Mouse (Mus musculus): ENCODE measurements around the gene Utp4.

DNA sequence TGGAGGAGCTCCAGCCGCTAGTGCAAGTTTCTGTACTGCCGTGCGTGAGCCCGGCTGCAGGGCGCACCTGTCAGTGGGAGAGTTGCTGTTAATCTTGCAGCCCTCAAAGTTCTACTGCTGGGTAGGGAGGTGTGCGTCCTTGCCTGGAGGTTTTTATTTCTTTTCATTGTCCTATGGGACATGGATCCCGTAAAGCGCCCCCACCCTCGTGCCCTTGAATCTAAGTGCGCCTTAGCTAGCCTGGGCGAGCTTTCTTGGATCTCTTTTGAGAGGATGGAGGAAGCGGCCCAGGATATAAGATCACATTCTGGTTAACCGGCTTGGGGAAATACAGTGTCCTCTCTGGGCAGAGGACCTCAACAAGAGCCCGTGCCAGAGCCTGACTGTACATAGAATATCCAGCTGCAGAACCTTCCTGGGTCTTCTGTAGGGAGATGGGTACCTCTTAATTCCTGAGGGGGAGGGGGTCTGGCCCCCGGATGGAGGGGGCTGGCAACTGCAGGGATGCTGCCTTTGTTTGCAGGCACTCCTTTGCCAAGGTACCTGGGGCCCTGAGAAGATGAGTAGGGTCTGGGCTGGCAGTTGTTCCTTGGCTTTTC, 22.0 kb upstream of the Utp4 start:
- TF ChIP-seq POLR2AphosphoS5 (IDR thresholded peaks at IDR 0.05; ENCODE audit: insufficient replicate concordance, low read depth, low read length) (no peak), CTCF (IDR thresholded peaks at IDR 0.05; ENCODE audit: low read depth, low read length) (no peak), GATA1 (IDR thresholded peaks at IDR 0.05; ENCODE audit: borderline replicate concordance, low read length) (no peak), GATA2 (IDR thresholded peaks at IDR 0.05; ENCODE audit: borderline replicate concordance, low read depth, low read length) (no peak), TAL1 (conservative IDR thresholded peaks at IDR 0.05; ENCODE audit: low read depth, low read length) (no peak)

Measured in G1E (cell line).